Mouse (Mus musculus): ENCODE results near the gene Gm29423. TPM values are rescaled to one million over a fixed set of nuclear protein-coding genes. Genes with fewer than 3 reads are reported as not detected.
"Not testable (repeated sequence)": the region's sequence is repeated elsewhere in the genome, so short reads cannot be mapped to it uniquely, and the experiment has no call there.

The Gm29423 gene
- not detected in 2 replicates for polyA plus RNA-seq (2012)

DNA sequence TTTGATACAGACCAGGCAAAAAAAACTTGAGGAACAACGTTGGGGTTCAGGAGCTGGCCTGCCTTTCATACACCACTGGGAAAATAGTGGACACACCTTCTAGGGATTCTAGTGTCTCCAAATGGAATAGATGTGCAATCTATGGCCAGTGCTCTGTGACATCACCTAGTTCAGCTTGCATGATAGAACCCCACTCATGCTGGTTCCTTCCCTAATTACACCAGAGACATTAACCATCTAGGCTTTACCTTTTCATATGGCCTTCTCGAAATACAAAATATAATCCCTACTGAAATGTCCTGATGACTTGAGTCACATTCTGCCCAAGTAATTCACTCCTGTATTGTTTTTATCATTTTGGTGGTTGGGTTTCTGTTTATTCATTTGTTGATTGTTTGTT lies at the start of gene Gm29423, which contains the start of gene Gm29644:
Gene Gm29423, minus strand, starts transcription at position 101 of the 400 bp plus-strand sequence.
Gene Gm29644, minus strand, starts transcription at position 157 of the 400 bp plus-strand sequence.
- not testable (repeated sequence) for TF ChIP-seq GATA1 (IDR thresholded peaks at IDR 0.05; ENCODE audit: low read length)

DNA sequence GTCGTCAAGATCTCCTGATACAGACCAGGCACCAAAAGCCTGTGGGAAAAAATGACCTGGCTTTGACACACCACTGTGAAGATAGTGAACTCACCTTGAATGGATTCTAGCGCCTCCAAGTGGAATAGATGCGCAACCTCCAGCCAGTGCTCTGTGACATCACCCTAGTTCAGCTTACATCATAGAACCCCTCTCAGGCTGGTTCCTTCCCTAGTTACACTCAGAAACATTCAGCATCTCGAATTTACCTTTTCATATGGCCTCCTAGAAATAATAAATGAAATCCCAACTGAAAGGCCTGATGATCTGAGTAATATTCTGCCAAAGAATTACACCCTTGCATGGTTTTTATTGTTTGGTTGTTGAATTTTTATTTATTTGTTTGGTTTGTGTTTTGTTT lies 29.5 kb downstream of the Gm29423 start, which contains the start of gene Gm21118:
Gene Gm21118, minus strand, starts transcription at position 101 of the 400 bp plus-strand sequence.
- not testable (repeated sequence) for TF ChIP-seq GATA1 (IDR thresholded peaks at IDR 0.05; ENCODE audit: low read length)

Other genes with a start within 250 kb of the Gm29423 start
- gene Gm21118, start 29.6 kb downstream of the Gm29423 start, polyA plus RNA-seq (2012) = not detected in 2 replicates
- gene Gm29644, start 56 bp upstream of the Gm29423 start, polyA plus RNA-seq (2012) = not detected in 2 replicates
- not detected in 2 replicates for gene Gm20888, start 138.6 kb upstream of the Gm29423 start, polyA plus RNA-seq (2012)

Measured in G1E-ER4 (cell line).